Mouse (Mus musculus) thymus, postnatal 36 days (tissue): ENCODE measurements around the gene Cd247.

Experiments used
- DNase-seq, 2 experiments: peaks; one replicate each; pipeline ENCODE4 v3.0.0; 2022; ENCODE audit warnings: mixed read lengths in 2 of 2

The Cd247 gene

GRCm38 (mm10) chr1:165828173-165828572 is 39.7 kb downstream of the Cd247 start:
- peak; percentile 66 to 71 for DNase-seq

GRCm38 (mm10) chr1:165828615-165829014 is 40.1 kb downstream of the Cd247 start:
- peak in 1 of 2 experiments; percentile 37 for DNase-seq

- DNase-seq, result no peak
Measured at GRCm38 (mm10) chr1:165829890-165830289, 41.4 kb downstream of the Cd247 start.

GRCm38 (mm10) chr1:165833244-165833643 is 44.8 kb downstream of the Cd247 start:
- DNase-seq, result no peak

- DNase-seq, result no peak
Measured at GRCm38 (mm10) chr1:165833910-165834632, 45.6 kb downstream of the Cd247 start.

GRCm38 (mm10) chr1:165834633-165834975 is 46.1 kb downstream of the Cd247 start:
- no peak for DNase-seq

GRCm38 (mm10) chr1:165836461-165836860 is 48.0 kb downstream of the Cd247 start:
- DNase-seq, result no peak

GRCm38 (mm10) chr1:165837546-165837945 is 49.1 kb downstream of the Cd247 start:
- no peak for DNase-seq

- DNase-seq, result no peak
Measured at GRCm38 (mm10) chr1:165839201-165839600, 50.7 kb downstream of the Cd247 start.

- DNase-seq, result peak in 1 of 2 experiments; percentile 70
Measured at GRCm38 (mm10) chr1:165840548-165841230, 52.2 kb downstream of the Cd247 start.

- no peak for DNase-seq
Measured at GRCm38 (mm10) chr1:165842170-165842569, 53.7 kb downstream of the Cd247 start.

GRCm38 (mm10) chr1:165843586-165843985 is 55.1 kb downstream of the Cd247 start:
- DNase-seq, result peak; percentile 63 to 81

GRCm38 (mm10) chr1:165844466-165844951 is 56.0 kb downstream of the Cd247 start:
- peak; percentile 78 to 85 for DNase-seq

GRCm38 (mm10) chr1:165844956-165845355 is 56.5 kb downstream of the Cd247 start:
- peak; percentile 84 to 91 for DNase-seq

- peak; percentile 82 to 89 for DNase-seq
Measured at GRCm38 (mm10) chr1:165845366-165845765, 56.9 kb downstream of the Cd247 start.

GRCm38 (mm10) chr1:165848417-165848816 is 59.9 kb downstream of the Cd247 start:
- DNase-seq, result peak in 1 of 2 experiments; percentile 30

GRCm38 (mm10) chr1:165848881-165849280 is 60.4 kb downstream of the Cd247 start:
- peak; percentile 71 to 78 for DNase-seq

- peak in 1 of 2 experiments; percentile 35 for DNase-seq
Measured at GRCm38 (mm10) chr1:165849458-165850445, 61.3 kb downstream of the Cd247 start.

GRCm38 (mm10) chr1:165852131-165852530 is 63.6 kb downstream of the Cd247 start:
- DNase-seq, result peak in 1 of 2 experiments; percentile 19

GRCm38 (mm10) chr1:165853131-165853721 is 64.7 kb downstream of the Cd247 start:
- peak in 1 of 2 experiments; percentile 14 for DNase-seq

GRCm38 (mm10) chr1:165853729-165854420 is 65.4 kb downstream of the Cd247 start:
- peak; percentile 84 to 85 for DNase-seq
